Mouse (Mus musculus): ENCODE measurements around the gene Ccdc151.

GRCm38 (mm10) chr9:22011055-22011454 lies 8.6 kb upstream of the Ccdc151 start:
- no peak for TF ChIP-seq CTCF (IDR thresholded peaks at IDR 0.05; ENCODE audit: low read depth)
- no peak for TF ChIP-seq EP300 (IDR thresholded peaks at IDR 0.05; ENCODE audit: low read depth)

All from liver, postnatal 0 days (tissue).